Mouse (Mus musculus) liver, embryonic 14.5 days (tissue): ENCODE measurements around the gene Mlx.

Experiments used
- CTCF ChIP-seq: IDR thresholded peaks from 2 replicates; pipeline ENCODE4 v1.5.1; 2016; ENCODE audit warnings: antibody characterized with exemption, low read depth, control low read depth
- EP300 ChIP-seq: IDR thresholded peaks from 2 replicates; pipeline ENCODE4 v1.6.1; 2016; ENCODE audit warnings: antibody characterized with exemption, low read depth

DNA sequence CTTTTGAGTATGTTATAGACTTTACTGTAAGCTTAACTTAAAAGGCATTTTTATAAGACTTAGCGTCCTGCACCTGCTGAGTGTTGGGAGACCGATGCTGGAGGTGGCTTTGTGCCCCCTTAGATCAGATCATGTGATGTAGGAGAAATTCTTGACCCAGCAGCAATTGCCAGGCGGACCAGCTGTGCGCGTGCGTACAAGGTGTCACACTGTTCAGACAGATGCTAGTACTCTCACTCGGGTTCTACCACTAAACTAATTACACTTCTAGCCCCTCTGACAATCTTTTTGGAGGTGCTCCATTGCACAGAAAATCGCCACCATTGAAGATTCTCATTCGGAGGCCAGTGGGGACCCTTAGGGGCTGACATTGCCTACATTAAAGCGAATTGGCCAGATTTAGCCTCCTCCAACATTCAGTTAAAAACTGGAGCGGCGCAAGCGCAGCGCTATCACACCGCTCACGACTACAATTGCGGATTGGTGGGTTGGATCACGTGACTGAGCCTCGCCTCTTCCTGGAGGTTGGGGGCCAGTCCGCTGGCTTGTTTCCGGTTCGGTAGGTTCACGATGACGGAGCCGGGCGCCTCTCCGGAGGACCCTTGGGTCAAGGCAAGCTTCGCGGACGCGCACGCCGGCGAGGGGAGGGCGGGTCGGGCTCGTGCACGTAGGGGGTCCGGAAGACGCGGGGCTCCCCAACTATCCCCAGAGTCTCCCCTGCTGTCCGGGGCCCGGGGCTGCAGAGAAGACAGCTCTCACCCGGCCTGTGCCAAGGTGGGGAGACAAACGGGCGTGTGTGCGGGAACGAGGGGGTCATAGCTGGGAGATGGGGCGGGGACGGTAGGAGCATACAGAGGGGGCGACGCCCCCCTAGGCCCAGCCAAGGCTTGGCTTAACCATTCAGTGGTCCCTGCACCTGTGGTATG lies at the start of gene Mlx:
- TF ChIP-seq CTCF (no peak), EP300 (no peak)
